ENCODE assay signal across 10 mouse cellular contexts in the genomic region with DNA sequence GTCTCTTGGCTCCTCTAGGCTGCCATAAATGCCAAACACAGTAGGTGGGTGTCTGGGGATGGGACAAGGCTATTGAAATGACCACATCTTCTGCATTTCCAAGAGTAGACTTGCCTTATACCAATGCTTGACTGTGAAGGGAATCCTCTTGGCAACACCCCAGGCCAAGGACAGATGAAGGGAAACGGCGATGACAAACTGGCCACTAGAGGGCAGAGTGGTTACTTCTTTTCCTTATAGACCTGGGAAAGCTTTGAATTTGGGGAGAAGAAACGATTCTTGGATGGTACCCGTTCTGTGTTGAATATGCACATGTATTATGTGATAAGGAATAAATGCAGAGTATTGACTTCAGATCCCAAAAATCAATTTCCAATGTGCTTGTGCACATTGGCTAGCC. TPM values are rescaled to one million over a fixed set of nuclear protein-coding genes. Genes with fewer than 3 reads are reported as not detected.
DNase-seq lines count a peak whose midpoint lies in the region; ATAC-seq and TF ChIP-seq lines count a peak whose summit lies in the region.
"Had no signal": no experiment of that assay in that cellular context is flagged by ENCODE, and none has a peak within 500 bp of the region (broad histone marks: within the 10 kb centered on the region; RNA-seq: fewer than 3 reads in every experiment).

No protein-coding gene starts in this region.

- peak; percentile 55 for DNase-seq in liver, adult 2 months (ENCODE audit: extremely low read depth, low read depth, low spot score)
- DNase-seq in c-Kit-negative CD71-positive TER-119-positive erythroid progenitor cells, embryonic 14.5 days (ENCODE audit: low read depth, low spot score): peak; percentile 15
- DNase-seq in left cerebral cortex, postnatal 36 days (ENCODE audit: low spot score in 2 of 2): peak; percentile 61 to 71
- DNase-seq in ovary, adult 18-20 months (ENCODE audit: low spot score): peak; percentile 17
- DNase-seq in thymus, postnatal 36 days: peak; percentile 29 to 37

- TF ChIP-seq POLR2A in liver, adult 2 months (IDR thresholded peaks at IDR 0.05; ENCODE audit: extremely low read depth, insufficient read depth, low read length): no peak

- intact Hi-C loops in left cerebral cortex, postnatal 36 days (cut with DNase I): loop anchor here (1.0 to 5.0 kb wide), 3 partner anchors 118 to 553 kb away; no protein-coding TSS in a partner anchor

- ATAC-seq in liver, embryonic 12.5 days: no peak
- peak; percentile 63; the same call in 1 of the 2 replicates for ATAC-seq in forebrain, embryonic 12.5 days (ENCODE audit: low FRiP score)
- no peak for ATAC-seq in intestine, postnatal 0 days

- no peaks in the 10 kb centered on the region for H3K36me3 ChIP-seq in liver, adult 2 months (ENCODE audit: control insufficient read depth, insufficient read depth, low read length)
- no peaks in the 10 kb centered on the region for H3K36me3 ChIP-seq in liver, embryonic 12.5 days
- no peaks in the 10 kb centered on the region for H3K36me3 ChIP-seq in forebrain, embryonic 12.5 days (replicated peaks)
- H3K36me3 ChIP-seq in intestine, postnatal 0 days (ENCODE audit: control insufficient read depth, insufficient read depth): no peaks in the 10 kb centered on the region
- H3K36me3 ChIP-seq: neural tube, embryonic 13.5 days had no signal

- H3K27me3 ChIP-seq in liver, adult 2 months (ENCODE audit: control insufficient read depth, insufficient read depth, low read length): no peaks in the 10 kb centered on the region
- H3K27me3 ChIP-seq in liver, embryonic 12.5 days (replicated peaks): peaks cover 14% of the 10 kb centered on the region; the same call in 1 of the 2 replicates
- 0 out of 2 replicates have a peak, but pooled peaks cover 3% of the 10 kb centered on the region for H3K27me3 ChIP-seq in forebrain, embryonic 12.5 days
- no peaks in the 10 kb centered on the region for H3K27me3 ChIP-seq in intestine, postnatal 0 days (replicated peaks; ENCODE audit: control insufficient read depth, insufficient read depth, low read length)
- H3K27me3 ChIP-seq: neural tube, embryonic 13.5 days had no signal

- H3K4me2 ChIP-seq in liver, embryonic 12.5 days: no peak overlapping the region
- H3K4me2 ChIP-seq in forebrain, embryonic 12.5 days: no peak overlapping the region
- no peak overlapping the region for H3K4me2 ChIP-seq in intestine, postnatal 0 days (replicated peaks; ENCODE audit: low read depth)
- H3K4me2 ChIP-seq: neural tube, embryonic 13.5 days had no signal

- H3K9ac ChIP-seq in liver, adult 2 months (ENCODE audit: low read depth, low read length): no peak overlapping the region
- H3K9ac ChIP-seq in liver, embryonic 12.5 days: no peak overlapping the region
- H3K9ac ChIP-seq in forebrain, embryonic 12.5 days: no peak overlapping the region
- no peak overlapping the region for H3K9ac ChIP-seq in intestine, postnatal 0 days (ENCODE audit: low read depth, low read length)
- H3K9ac ChIP-seq: neural tube, embryonic 13.5 days had no signal

- peaks cover 1% of the 10 kb centered on the region; the same call in 1 of the 2 replicates for H3K4me1 ChIP-seq in liver, adult 2 months (ENCODE audit: control insufficient read depth, insufficient read depth, low read length)
- H3K4me1 ChIP-seq in liver, embryonic 12.5 days: no peaks in the 10 kb centered on the region
- peaks cover 8% of the 10 kb centered on the region for H3K4me1 ChIP-seq in forebrain, embryonic 12.5 days
- no peaks in the 10 kb centered on the region for H3K4me1 ChIP-seq in intestine, postnatal 0 days (replicated peaks; ENCODE audit: control insufficient read depth, insufficient read depth, low read length)

- no peaks in the 10 kb centered on the region for H3K79me2 ChIP-seq in liver, adult 2 months (ENCODE audit: control insufficient read depth, insufficient read depth, low read length)

- WGBS in liver, adult 2 months: 1% methylated on average over 4 of the region's 4 CpGs
- 5% methylated on average over 4 of the region's 4 CpGs for WGBS in liver, embryonic 12.5 days (ENCODE audit: insufficient replicate concordance)
- 15% methylated on average over 4 of the region's 4 CpGs for WGBS in forebrain, embryonic 12.5 days
- WGBS in intestine, postnatal 0 days: 2% methylated on average over 4 of the region's 4 CpGs

- H3K4me3 ChIP-seq in liver, adult 2 months (ENCODE audit: insufficient read depth, low read depth, low read length): no peak overlapping the region
- no peak overlapping the region for H3K4me3 ChIP-seq in liver, embryonic 12.5 days
- no peak overlapping the region for H3K4me3 ChIP-seq in forebrain, embryonic 12.5 days (replicated peaks)
- H3K4me3 ChIP-seq in intestine, postnatal 0 days (ENCODE audit: low read depth, low read length): no peak overlapping the region
- H3K4me3 ChIP-seq: erythroblast, embryonic 14.5 days; neural tube, embryonic 13.5 days had no signal

- H3K9me3 ChIP-seq in liver, embryonic 12.5 days (replicated peaks): no peaks in the 10 kb centered on the region
- no peaks in the 10 kb centered on the region for H3K9me3 ChIP-seq in forebrain, embryonic 12.5 days
- no peaks in the 10 kb centered on the region for H3K9me3 ChIP-seq in intestine, postnatal 0 days (ENCODE audit: control insufficient read depth)
- H3K9me3 ChIP-seq: neural tube, embryonic 13.5 days had no signal

- TF ChIP-seq CTCF in liver, adult 2 months (IDR thresholded peaks at IDR 0.05; ENCODE audit: low read depth, low read length): peak; percentile 63
- peak; percentile 81 for TF ChIP-seq CTCF in intestine, postnatal 0 days (IDR thresholded peaks at IDR 0.05; ENCODE audit: low read depth)

- H3K27ac ChIP-seq in liver, adult 2 months (replicated peaks; ENCODE audit: insufficient read depth, low read depth, low read length): no peak overlapping the region
- no peak overlapping the region for H3K27ac ChIP-seq in liver, embryonic 12.5 days
- H3K27ac ChIP-seq in forebrain, embryonic 12.5 days: no peak overlapping the region
- H3K27ac ChIP-seq in intestine, postnatal 0 days (ENCODE audit: low read depth, low read length): no peak overlapping the region
- H3K27ac ChIP-seq: neural tube, embryonic 13.5 days had no signal

RNA-seq across cellular contexts. Expression of a gene that starts 50.8 kb away (rescaled TPM):
- total RNA-seq in liver, adult 2 months (2014; rRNA removed): not detected in 2 replicates
- polyA plus RNA-seq in liver, adult 2 months (2012; rRNA removed): not detected in 2 replicates
- polyA plus RNA-seq in liver, embryonic 12.5 days (2016; fragmentation: Nextera tagmentation; extraction: Ambion mirVana): 0.50 and 0.58 TPM in 2 replicates
- 1.0 and 1.3 TPM in 2 replicates for polyA plus RNA-seq in forebrain, embryonic 12.5 days (2016; fragmentation: Nextera tagmentation; extraction: Ambion mirVana)
- 0.18 and 0.29 TPM in 2 replicates for polyA plus RNA-seq in intestine, postnatal 0 days (2015; fragmentation: Nextera tagmentation; extraction: Ambion mirVana)
- 10 to 100 TPM; 10.4 to 17.1 TPM for total RNA-seq in left cerebral cortex, postnatal 36 days (2021)
- polyA plus RNA-seq: erythroblast, embryonic 14.5 days had no signal

Comparison
In these comparisons a context has a peak if more than half of its experiments do, and no peak if none do; other contexts are left out.
1. DNase-seq: peak in every context shown above with its lines; median percentile 66 in left cerebral cortex, postnatal 36 days; 55 in liver, adult 2 months; 33 in thymus, postnatal 36 days; 17 in ovary, adult 18-20 months; 15 in c-Kit-negative CD71-positive TER-119-positive erythroid progenitor cells, embryonic 14.5 days.